Mouse (Mus musculus): ENCODE results near the gene Abhd17c. TPM values are rescaled to one million over a fixed set of nuclear protein-coding genes. Genes with fewer than 3 reads are reported as not detected.
A peak's percentile ranks its signal among the peaks of the same experiment; 100 is the strongest.

Gene Abhd17c
- polyA plus RNA-seq, 1 experiment from 2014 or later = 15.6 TPM

DNA sequence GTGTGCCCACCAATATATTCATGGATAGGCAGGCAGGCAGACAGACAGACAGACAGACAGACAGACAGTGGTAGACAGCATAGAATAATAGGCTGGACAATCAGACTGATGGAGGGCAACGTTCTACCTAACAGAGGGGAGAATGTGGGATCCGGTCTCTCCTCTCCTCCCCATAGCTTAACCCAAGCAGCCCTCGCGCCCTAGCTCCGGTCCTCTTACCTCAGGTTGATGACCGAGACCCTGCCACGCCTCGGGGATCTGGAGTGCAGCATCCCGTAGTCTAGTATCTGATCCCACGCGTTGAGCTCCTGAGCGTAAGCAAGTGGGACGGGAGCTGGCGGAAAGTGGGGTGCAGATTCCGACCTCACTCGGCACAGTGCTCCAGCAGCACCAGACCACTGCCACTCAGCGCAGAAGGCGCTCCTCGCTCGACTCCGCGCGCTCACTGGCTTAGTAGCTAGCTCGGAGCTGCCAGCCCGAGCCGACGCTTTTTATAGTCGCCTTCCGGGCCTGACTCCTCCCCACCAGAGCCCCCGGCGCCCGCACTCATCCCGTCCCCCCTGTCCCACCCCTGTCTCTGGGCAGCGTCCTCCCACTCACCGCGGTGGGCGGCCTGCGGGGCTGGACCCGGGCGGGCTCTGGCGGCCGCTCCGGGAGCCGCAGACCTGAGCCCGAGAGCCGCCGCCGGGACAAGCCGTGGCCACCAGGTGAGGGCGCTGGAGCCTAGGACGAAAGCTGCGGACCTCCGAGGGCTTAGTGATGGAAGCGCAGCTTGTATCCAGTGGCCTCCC, 65.5 kb downstream of the Abhd17c start, which contains the start of gene Cemip:
Gene Cemip (minus strand): TSS at position 464 of the 791 bp plus-strand sequence.
- Histone ChIP-seq H3K36me3 (ENCODE audit: poor library complexity, severe bottlenecking) (no peaks in the 10 kb centered on the region), H3K27ac (no peak within 1 kb of the TSS), H3K9me3 (replicated peaks) (no peaks in the 10 kb centered on the region), H3K4me3 (peak within 1 kb of the TSS; percentile 48), H3K9ac (peak within 1 kb of the TSS; percentile 68), H3K4me1 (peaks cover 14% of the 10 kb centered on the region), H3K4me2 (peak within 1 kb of the TSS; percentile 81), H3K27me3 (peaks cover 42% of the 10 kb centered on the region)
- ATAC-seq = peak; percentile 92
- WGBS = under 1% methylated on average over 54 of the region's 54 CpGs

DNA sequence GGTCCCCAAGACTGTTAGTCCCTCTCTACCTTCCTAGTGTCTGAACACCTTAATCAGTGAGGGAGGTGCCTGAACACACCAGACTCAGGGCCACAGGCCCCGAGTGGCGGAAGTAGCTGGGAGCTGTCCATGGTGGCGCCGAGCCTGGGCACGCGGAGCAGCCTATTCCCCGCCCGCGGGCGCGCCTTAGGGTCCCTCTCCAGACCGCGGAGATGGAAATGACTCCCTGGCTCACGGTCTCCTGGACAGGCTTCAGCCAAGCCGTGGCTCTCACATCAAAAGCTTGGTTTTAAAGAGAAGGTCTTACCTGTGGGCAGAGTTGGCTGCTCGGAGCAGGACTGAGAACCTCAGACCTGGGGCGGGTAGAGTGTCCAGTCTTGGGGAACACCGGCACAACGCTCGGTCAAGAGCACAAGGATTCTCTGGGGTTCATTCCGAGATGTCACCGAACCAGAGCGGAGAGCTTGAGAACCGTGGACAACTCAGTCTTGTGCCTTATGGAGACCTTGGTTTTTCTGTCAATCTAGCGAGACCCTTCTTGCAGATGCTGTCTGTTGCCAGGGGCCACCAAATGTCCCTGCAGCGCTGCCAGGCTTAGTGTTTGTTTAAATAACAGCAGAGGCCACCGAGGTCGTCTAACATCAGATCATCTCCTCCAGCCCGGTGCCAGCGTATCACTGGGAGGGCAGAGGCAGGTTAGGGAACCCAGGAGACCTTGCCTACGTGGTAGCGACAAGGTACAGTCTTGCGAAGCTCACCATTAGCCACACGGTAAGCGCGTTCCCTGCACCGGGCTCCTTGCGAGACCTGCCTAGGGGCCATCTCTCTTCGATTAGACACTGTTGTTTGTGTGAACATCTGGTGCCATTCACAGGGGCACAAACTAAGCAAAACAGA, 66.4 kb downstream of the Abhd17c start:
- Histone ChIP-seq H3K27ac (no peak overlapping the region), H3K4me2 (peak overlapping the region; percentile 81), H3K4me1 (peaks cover 14% of the 10 kb centered on the region), H3K36me3 (ENCODE audit: poor library complexity, severe bottlenecking) (no peaks in the 10 kb centered on the region), H3K9me3 (replicated peaks) (no peaks in the 10 kb centered on the region), H3K9ac (0 out of 2 replicates have a peak overlapping the region, but pooled peaks have one; percentile 4), H3K27me3 (peaks cover 42% of the 10 kb centered on the region), H3K4me3 (peak overlapping the region; percentile 48)
- 4% methylated on average over 39 of the region's 39 CpGs for WGBS
- 0 out of 2 replicates have a peak, but pooled peaks have one; percentile 8 for ATAC-seq

DNA sequence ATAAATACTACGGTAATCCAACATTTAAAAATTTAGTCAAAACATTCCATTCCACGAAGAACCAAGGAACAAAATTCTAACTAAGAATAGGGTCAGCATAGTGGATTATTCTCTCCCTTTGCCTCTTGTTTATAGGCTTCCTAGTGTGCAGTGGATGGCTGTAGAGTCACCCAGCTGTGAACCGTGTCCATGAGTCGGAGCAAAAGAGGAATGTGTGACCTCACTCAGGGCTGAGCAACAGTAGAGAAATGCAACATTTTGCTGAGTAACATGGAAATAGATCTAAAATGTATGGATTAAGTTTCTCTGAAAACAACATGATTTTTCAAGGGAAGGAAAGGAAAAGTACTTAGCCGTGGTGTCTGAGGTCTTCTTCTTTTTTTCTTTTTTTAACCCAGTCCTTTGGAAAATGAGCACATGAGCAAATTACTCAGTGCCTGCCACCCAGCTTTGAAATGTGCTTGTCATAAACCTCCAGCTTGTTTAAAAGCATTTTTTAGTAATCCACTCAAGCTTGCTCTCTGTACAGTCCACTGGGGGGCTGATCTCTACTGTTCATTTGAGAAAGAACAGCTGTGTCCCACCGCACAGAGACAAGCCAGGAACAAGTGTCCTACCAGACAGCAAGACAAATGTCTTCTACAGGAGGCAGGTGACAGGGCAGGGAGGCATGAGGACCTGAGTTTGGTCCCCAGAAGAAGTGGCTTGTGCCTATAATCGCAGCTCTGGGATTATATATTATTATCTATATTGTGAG, 74.3 kb downstream of the Abhd17c start:
- 74% methylated on average over 7 of the region's 7 CpGs for WGBS
- ATAC-seq = no peak
- no peaks in the 10 kb centered on the region for H3K4me1 ChIP-seq

DNA sequence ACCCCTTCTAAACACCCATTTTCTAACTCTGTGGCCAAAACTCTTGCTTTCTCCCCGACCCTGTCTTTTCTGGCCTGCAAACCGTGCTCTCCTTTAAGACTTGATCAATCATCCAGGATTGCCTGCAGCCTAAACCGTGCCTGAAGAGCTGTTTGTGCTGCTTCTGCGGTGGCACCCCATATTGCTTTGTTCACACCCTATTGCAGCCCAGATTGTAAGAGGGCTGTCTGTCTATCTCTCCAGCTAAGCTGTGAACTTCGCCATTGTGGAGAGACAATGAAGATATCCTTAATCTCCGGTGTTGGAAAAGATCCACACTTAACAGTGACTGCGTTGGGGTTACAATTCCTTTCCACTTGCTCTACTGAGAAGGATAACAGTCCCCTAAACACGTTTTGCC, 77.4 kb downstream of the Abhd17c start:
- Histone ChIP-seq H3K9me3 (replicated peaks) (no peaks in the 10 kb centered on the region), H3K9ac (no peak overlapping the region), H3K27ac (no peak overlapping the region), H3K27me3 (no peaks in the 10 kb centered on the region), H3K4me2 (no peak overlapping the region), H3K4me3 (no peak overlapping the region), H3K36me3 (ENCODE audit: poor library complexity, severe bottlenecking) (no peaks in the 10 kb centered on the region), H3K4me1 (no peaks in the 10 kb centered on the region)
- no peak for ATAC-seq
- 59% methylated on average over 8 of the region's 8 CpGs for WGBS

More for the DNA sequence above, 74.3 kb downstream of the Abhd17c start:
- H3K9me3 ChIP-seq (replicated peaks) = no peaks in the 10 kb centered on the region
- no peaks in the 10 kb centered on the region for H3K36me3 ChIP-seq (ENCODE audit: poor library complexity, severe bottlenecking)
- no peaks in the 10 kb centered on the region for H3K27me3 ChIP-seq
- H3K9ac ChIP-seq = no peak overlapping the region
- no peak overlapping the region for H3K4me2 ChIP-seq
- no peak overlapping the region for H3K4me3 ChIP-seq
- H3K27ac ChIP-seq = no peak overlapping the region

DNA sequence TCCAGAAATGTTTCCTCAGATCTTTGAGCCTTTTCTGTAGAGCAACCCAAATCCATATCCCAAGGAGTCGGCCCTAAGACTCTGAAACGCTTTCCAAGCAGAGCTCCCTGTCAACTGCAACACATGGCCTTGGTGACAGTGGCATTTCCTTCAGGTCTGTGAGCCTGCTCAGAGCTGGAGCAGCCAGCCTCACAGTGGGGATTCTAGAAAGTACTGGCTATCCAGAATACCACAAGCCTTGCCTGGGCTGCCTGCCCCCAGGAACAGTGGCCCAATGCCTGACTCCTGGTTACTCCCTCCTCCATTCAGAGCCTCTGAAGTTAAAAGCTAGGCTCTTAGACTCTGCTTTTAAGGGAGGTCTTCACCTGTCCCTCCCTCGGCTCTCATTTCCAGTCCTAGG, 77.8 kb downstream of the Abhd17c start:
- H3K4me2 ChIP-seq = no peak overlapping the region
- no peaks in the 10 kb centered on the region for H3K27me3 ChIP-seq
- no peaks in the 10 kb centered on the region for H3K4me1 ChIP-seq
- H3K36me3 ChIP-seq (ENCODE audit: poor library complexity, severe bottlenecking) = no peaks in the 10 kb centered on the region
- no peak overlapping the region for H3K9ac ChIP-seq
- no peak overlapping the region for H3K4me3 ChIP-seq
- ATAC-seq = no peak
- no peaks in the 10 kb centered on the region for H3K9me3 ChIP-seq (replicated peaks)
- 78% methylated on average over 3 of the region's 3 CpGs for WGBS
- no peak overlapping the region for H3K27ac ChIP-seq

DNA sequence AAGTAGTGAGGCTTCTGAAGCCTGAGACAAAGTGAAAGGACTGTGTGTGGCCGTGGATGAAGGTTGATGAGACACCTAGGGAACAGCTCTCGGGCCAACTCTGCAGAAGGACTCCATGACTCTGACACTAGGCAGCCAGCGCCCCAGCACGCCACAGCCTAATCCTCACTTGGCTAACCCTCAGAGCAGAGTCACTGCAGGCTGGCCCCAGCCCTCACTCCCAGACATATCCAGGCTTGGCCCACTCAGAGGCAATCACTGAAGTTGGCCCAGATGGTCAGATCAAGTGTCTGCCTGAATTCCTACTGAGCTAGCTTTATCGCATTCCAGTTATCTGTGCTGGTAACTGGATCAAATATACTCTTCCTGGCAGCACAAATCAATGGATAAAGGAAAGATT, 82.8 kb downstream of the Abhd17c start:
- no peak overlapping the region for H3K27ac ChIP-seq
- 75% methylated on average over 5 of the region's 5 CpGs for WGBS
- no peak for ATAC-seq

DNA sequence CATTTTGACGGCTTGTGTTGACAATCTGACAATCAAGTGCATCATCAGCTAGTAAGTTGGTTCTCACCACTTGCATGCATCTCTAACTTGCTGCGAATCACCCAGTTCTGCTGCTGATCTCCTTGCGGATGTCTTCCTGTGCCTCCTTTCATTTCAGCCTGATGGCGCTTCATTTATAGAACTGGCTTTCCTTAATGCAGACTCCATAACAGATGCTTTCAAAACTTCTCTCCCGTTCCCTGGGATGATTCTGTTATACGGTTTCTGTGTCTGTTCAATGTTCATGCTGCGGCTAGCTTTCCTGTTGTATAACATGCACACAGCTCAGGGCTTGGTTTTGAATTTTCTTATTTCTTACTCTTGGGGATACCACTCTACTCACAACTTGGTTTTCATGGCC, 91.9 kb downstream of the Abhd17c start:
- no peak overlapping the region for H3K4me3 ChIP-seq
- H3K9me3 ChIP-seq (replicated peaks) = no peaks in the 10 kb centered on the region
- no peak for ATAC-seq
- H3K27ac ChIP-seq = no peak overlapping the region
- WGBS = 92% methylated on average over 7 of the region's 7 CpGs
- H3K27me3 ChIP-seq = no peaks in the 10 kb centered on the region
- H3K4me1 ChIP-seq = no peaks in the 10 kb centered on the region
- no peak overlapping the region for H3K9ac ChIP-seq
- H3K4me2 ChIP-seq = no peak overlapping the region
- no peaks in the 10 kb centered on the region for H3K36me3 ChIP-seq (ENCODE audit: poor library complexity, severe bottlenecking)

More for the DNA sequence above, 82.8 kb downstream of the Abhd17c start:
- Histone ChIP-seq H3K4me3 (no peak overlapping the region), H3K9me3 (replicated peaks) (no peaks in the 10 kb centered on the region), H3K36me3 (ENCODE audit: poor library complexity, severe bottlenecking) (no peaks in the 10 kb centered on the region), H3K9ac (no peak overlapping the region), H3K4me2 (no peak overlapping the region), H3K4me1 (no peaks in the 10 kb centered on the region), H3K27me3 (no peaks in the 10 kb centered on the region)

Other genes starting within 250 kb of the Abhd17c start
- gene Cemip, start 65.4 kb downstream of the Abhd17c start, polyA plus RNA-seq (2015; fragmentation: Nextera tagmentation; extraction: Ambion mirVana) = 0.55 and 0.81 TPM in 2 replicates